Mouse (Mus musculus): ENCODE data around the gene Lfng.

GRCm38 (mm10) chr5:140645454-140645853 is 38.3 kb downstream of the Lfng start:
- no peak for TF ChIP-seq CTCF (IDR thresholded peaks at IDR 0.05; ENCODE audit: insufficient read depth, low read depth, low read length)
- no peak for TF ChIP-seq POLR2A (IDR thresholded peaks at IDR 0.05; ENCODE audit: insufficient read depth, low read depth, low read length)
